8 mouse cellular contexts compared by ENCODE assay signal in the genomic region with DNA sequence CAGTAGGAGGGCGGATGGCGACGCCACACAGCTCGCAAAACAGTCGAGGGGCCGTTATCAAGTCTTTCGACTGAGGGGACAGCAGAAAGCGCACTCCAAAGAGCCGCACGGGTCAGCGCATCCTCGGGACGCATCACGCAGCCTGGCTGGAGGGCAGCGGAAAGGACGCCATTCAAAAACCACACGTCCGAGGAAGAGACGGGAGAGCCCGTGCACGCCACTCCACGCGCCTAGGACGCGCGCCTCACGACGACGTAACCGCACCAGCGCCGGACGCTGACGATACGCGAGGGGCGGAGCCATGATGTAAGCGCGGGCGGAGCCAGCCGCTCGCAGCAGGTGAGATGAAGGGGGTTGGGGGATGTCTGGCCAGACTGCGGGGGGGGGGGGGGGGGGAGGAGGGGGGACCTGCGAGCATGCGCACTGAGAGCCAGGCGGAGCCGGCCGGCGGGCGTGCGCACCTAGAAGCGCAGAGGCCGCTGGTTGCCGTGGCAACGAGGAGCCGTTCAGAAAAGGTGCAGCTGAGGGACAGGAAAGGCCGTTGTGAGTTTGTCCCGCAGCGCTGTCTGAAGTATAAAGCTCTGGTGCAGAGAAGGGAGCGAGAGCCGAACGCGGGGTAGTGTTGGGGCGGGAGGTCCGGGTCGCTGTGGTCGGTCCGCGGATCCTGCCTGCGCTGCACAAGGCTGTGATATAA. TPM values are rescaled to one million over a fixed set of nuclear protein-coding genes. Genes with fewer than 3 reads are reported as not detected.
DNase-seq lines count a peak whose midpoint lies in the region; ATAC-seq and TF ChIP-seq lines count a peak whose summit lies in the region.

A gene (plus strand): TSS at position 423 of the 694 bp plus-strand sequence.

- peak within 1 kb of the TSS; percentile 69 for H3K4me3 ChIP-seq in left cerebral cortex, adult 2 months

- TF ChIP-seq CTCF in left cerebral cortex, adult 2 months (IDR thresholded peaks at IDR 0.05) = no peak

- intact Hi-C loops in left cerebral cortex, adult 2 months (cut with DNase I) = loop anchor here (2.0 kb wide), 1 partner anchor 731 kb away; no protein-coding TSS in a partner anchor

- ATAC-seq in activated CD4-positive, CD25-positive, alpha-beta regulatory T cell, adult 4 months = peak; percentile 85

- peak within 1 kb of the TSS; percentile 92 for H3K27ac ChIP-seq in left cerebral cortex, adult 2 months

- peak; percentile 74 to 87 for DNase-seq in cerebellum, postnatal 4 days (ENCODE audit: low spot score in 2 of 2)
- peak; percentile 46 for DNase-seq in gastrocnemius, postnatal 10 days
- DNase-seq in hindlimb bud, embryonic 11.5 days (ENCODE audit: extremely low spot score, low read depth, low spot score) = peak; percentile 70
- peak; percentile 90 to 91 for DNase-seq in left cerebral cortex, adult 2 months (ENCODE audit: extremely low spot score in 1 of 2, low spot score in 2 of 2)
- peak; percentile 85 to 90 for DNase-seq in lung, postnatal 4 days
- DNase-seq in right cerebral cortex, adult 2 months (ENCODE audit: low spot score in 2 of 2) = peak; percentile 85 to 86
- DNase-seq in urinary bladder, adult 2 months (ENCODE audit: low spot score) = peak; percentile 64

RNA-seq across cellular contexts. Expression of the gene that starts here (rescaled TPM):
- under 1 TPM; 0.50 to 0.94 TPM for polyA plus RNA-seq in activated CD4-positive, CD25-positive, alpha-beta regulatory T cell, adult 4 months (2017; shearing (Covaris generic))
- total RNA-seq in gastrocnemius, postnatal 10 days (2021) = under 1 TPM in 1 of 2 experiments, not detected in 1; 0.84 TPM
- 10 to 100 TPM; 13.9 to 16.3 TPM for total RNA-seq in left cerebral cortex, adult 2 months (2021)
- 2.2 and 3.0 TPM in 2 replicates for polyA plus RNA-seq in urinary bladder, adult 2 months (2012; rRNA removed)

Comparison
In these comparisons a context has a peak if more than half of its experiments do, and no peak if none do; other contexts are left out.
1. Peak in every context shown above with its lines: DNase-seq, ATAC-seq, H3K4me3 ChIP-seq and H3K27ac ChIP-seq.
2. RNA of the gene that starts here (total RNA-seq): 13.9 to 16.3 TPM in left cerebral cortex, adult 2 months; 0.84 TPM in gastrocnemius, postnatal 10 days; every median in the first group is over 4 times any median in the second.
3. Peak in ATAC-seq in activated CD4-positive, CD25-positive, alpha-beta regulatory T cell, adult 4 months; RNA of the gene not detected or under 1 TPM.
4. Peak in DNase-seq in gastrocnemius, postnatal 10 days; RNA of the gene not detected or under 1 TPM.